Mouse (Mus musculus): Measurements from ENCODE around the gene 4930415O20Rik. TPM values are rescaled to one million over a fixed set of nuclear protein-coding genes. Genes with fewer than 3 reads are reported as not detected.

4930415O20Rik gene
- polyA plus RNA-seq (2014; fragmentation: Nextera tagmentation; extraction: Ambion mirVana), result 0.50 TPM in 1 of 2 replicates, not detected in the other

GRCm38 (mm10) chr15:98570873-98571538, at the start of gene 4930415O20Rik, which contains the start of gene Ccnt1:
4930415O20Rik (plus strand) TSS chr15:98571004.
Ccnt1 (minus strand) TSS chr15:98570923.
- Histone ChIP-seq H3K27ac (ENCODE audit: low read depth) (no peak within 1 kb of the TSS), H3K36me3 (ENCODE audit: insufficient read depth) (no peaks in the 10 kb centered on the region), H3K9me3 (ENCODE audit: low read depth, low read length) (no peaks in the 10 kb centered on the region), H3K4me2 (no peak within 1 kb of the TSS), H3K27me3 (ENCODE audit: insufficient read depth, low read length) (no peaks in the 10 kb centered on the region), H3K4me1 (ENCODE audit: insufficient read depth) (no peaks in the 10 kb centered on the region; the same call in 1 of the 2 replicates), H3K9ac (no peak within 1 kb of the TSS), H3K4me3 (ENCODE audit: low read depth, low read length) (no peak within 1 kb of the TSS)
- WGBS, result 75% methylated on average over 10 of the region's 10 CpGs
- no peak for TF ChIP-seq CTCF (IDR thresholded peaks at IDR 0.05; ENCODE audit: low read depth)
- no peak for DNase-seq
- ATAC-seq (ENCODE audit: insufficient read depth), result no peak

DNA sequence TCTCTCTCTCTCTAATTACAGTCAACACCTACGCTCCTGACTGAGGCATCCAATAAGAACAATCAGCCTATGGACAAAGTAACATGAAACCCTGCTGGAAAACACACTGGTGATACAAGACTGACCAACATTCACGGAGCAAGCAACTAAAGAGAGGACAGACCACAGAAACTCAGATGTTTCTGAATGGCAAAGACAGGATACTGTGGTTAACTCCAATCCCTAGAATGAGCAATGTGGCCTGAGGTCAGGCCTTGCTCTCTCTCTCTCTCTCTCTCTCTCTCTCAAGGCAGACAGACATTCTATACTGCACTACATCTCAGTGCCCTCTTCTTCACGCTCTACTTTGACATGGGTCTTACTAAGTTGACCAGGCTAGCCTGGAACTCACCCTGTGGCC, 49.6 kb upstream of the 4930415O20Rik start:
- TF ChIP-seq CTCF (IDR thresholded peaks at IDR 0.05; ENCODE audit: low read depth), result no peak
- no peak for ATAC-seq (ENCODE audit: insufficient read depth)
- no peak overlapping the region for H3K4me3 ChIP-seq (ENCODE audit: low read depth, low read length)
- no peak overlapping the region for H3K27ac ChIP-seq (ENCODE audit: low read depth)
- no peaks in the 10 kb centered on the region for H3K27me3 ChIP-seq (ENCODE audit: insufficient read depth, low read length)
- whole genome bisulfite sequencing, result 91% methylated on average over 3 of the region's 3 CpGs
- peaks cover 84% of the 10 kb centered on the region for H3K36me3 ChIP-seq (ENCODE audit: insufficient read depth)
- no peaks in the 10 kb centered on the region for H3K9me3 ChIP-seq (ENCODE audit: low read depth, low read length)
- no peaks in the 10 kb centered on the region for H3K4me1 ChIP-seq (ENCODE audit: insufficient read depth)
- no peak overlapping the region for H3K4me2 ChIP-seq
- no peak for DNase-seq
- H3K9ac ChIP-seq, result no peak overlapping the region

DNA sequence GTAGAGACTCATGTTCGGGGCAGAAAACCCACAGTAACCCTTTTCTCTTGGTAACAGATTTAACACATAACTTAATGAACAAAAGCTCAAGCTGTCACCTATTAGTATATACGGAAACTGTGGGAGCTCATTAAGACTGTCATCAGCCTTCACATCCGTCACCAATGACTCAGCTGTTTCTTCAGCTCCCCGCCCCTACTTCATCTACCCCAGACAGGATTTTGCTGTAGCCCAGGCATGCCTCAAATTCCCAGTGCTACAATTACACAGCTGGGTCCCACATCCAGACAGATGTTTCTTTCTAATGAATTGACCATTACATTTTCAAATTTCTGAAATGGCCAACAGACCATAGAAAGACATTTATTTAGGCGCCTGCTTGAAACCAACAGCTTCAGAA, 44.7 kb upstream of the 4930415O20Rik start:
- no peak for DNase-seq
- H3K36me3 ChIP-seq (ENCODE audit: insufficient read depth), result peaks cover 99% of the 10 kb centered on the region
- no peak overlapping the region for H3K4me3 ChIP-seq (ENCODE audit: low read depth, low read length)

DNA sequence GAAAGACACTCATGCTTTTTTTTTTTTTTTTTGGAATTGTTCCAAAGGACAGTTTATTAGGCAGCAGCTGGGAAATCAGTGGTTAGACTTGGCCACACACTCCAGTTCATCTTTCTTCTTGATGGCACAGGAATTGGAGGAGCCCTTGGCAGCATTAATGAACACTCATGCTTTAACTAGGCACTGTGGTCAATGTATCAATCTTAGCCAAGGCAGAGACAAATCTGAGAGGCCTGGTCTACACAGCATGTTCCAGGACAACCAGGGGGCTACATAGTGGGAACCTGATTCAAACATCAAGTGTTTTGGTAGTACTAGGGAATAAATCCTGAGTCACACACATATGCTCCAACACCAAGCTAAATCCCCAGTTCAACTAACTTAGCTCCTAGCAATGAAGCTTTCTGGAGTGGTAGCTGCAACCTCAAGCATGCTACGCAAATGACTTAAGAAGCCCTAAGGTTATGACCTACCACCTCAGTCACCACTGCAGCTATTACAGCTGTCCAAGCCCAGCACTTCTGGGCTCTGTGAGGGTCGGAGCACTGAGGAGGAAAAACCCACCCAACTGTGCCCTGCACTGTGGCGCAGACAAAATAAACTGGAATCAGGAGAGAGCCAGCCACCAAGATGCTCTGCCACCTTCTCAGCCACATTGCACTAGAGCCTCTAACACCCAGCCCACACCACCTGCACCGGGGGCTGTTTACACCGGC, 43.6 kb upstream of the 4930415O20Rik start:
- Histone ChIP-seq H3K27ac (ENCODE audit: low read depth) (no peak overlapping the region), H3K4me3 (ENCODE audit: low read depth, low read length) (no peak overlapping the region), H3K9ac (no peak overlapping the region), H3K9me3 (ENCODE audit: low read depth, low read length) (no peaks in the 10 kb centered on the region), H3K4me2 (no peak overlapping the region), H3K4me1 (ENCODE audit: insufficient read depth) (peaks cover 1% of the 10 kb centered on the region; the same call in 1 of the 2 replicates), H3K27me3 (ENCODE audit: insufficient read depth, low read length) (no peaks in the 10 kb centered on the region), H3K36me3 (ENCODE audit: insufficient read depth) (peaks cover 98% of the 10 kb centered on the region)
- no peak for TF ChIP-seq CTCF (IDR thresholded peaks at IDR 0.05; ENCODE audit: low read depth)
- ATAC-seq (ENCODE audit: insufficient read depth), result no peak
- WGBS, result 88% methylated on average over 5 of the region's 5 CpGs
- DNase-seq, result no peak

More for the DNA sequence above, 44.7 kb upstream of the 4930415O20Rik start:
- Histone ChIP-seq H3K4me2 (no peak overlapping the region), H3K27me3 (ENCODE audit: insufficient read depth, low read length) (no peaks in the 10 kb centered on the region), H3K4me1 (ENCODE audit: insufficient read depth) (no peaks in the 10 kb centered on the region), H3K9ac (no peak overlapping the region), H3K9me3 (ENCODE audit: low read depth, low read length) (no peaks in the 10 kb centered on the region), H3K27ac (ENCODE audit: low read depth) (no peak overlapping the region)
- ATAC-seq (ENCODE audit: insufficient read depth), result no peak
- TF ChIP-seq CTCF (IDR thresholded peaks at IDR 0.05; ENCODE audit: low read depth), result no peak
- 68% methylated on average over 5 of the region's 5 CpGs for WGBS

DNA sequence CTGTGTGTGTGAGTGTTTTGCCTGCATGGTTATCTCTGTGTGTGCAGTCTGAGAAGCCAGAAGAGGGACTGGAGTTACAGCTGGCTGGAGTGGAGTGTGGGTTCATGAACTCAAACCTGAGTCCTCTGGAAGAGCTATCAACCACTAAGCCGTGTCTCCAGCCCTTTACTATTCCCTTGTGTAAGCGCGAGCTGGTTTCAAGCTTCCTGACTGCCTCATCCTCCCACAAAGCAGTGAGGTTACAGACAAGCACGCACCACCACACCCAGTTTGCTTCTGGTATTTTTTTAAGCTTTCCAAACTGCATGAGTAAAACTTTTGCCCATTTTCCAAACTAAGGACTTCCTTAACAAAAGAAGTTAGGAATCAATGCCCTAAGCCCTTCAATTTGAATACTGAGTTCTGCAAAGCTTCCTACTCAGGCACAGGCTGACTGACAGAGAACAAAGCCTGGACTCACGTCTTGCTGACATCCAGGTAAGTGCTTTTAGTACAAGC, 42.7 kb upstream of the 4930415O20Rik start:
- H3K4me2 ChIP-seq, result no peak overlapping the region
- no peaks in the 10 kb centered on the region for H3K27me3 ChIP-seq (ENCODE audit: insufficient read depth, low read length)
- H3K4me1 ChIP-seq (ENCODE audit: insufficient read depth), result peaks cover 3% of the 10 kb centered on the region; the same call in 1 of the 2 replicates
- H3K9me3 ChIP-seq (ENCODE audit: low read depth, low read length), result no peaks in the 10 kb centered on the region
- DNase-seq (no peak), ATAC-seq (ENCODE audit: insufficient read depth) (no peak)
- no peak overlapping the region for H3K27ac ChIP-seq (ENCODE audit: low read depth)
- no peak overlapping the region for H3K4me3 ChIP-seq (ENCODE audit: low read depth, low read length)
- TF ChIP-seq CTCF (IDR thresholded peaks at IDR 0.05; ENCODE audit: low read depth), result no peak
- H3K36me3 ChIP-seq (ENCODE audit: insufficient read depth), result peaks cover 91% of the 10 kb centered on the region
- 90% methylated on average over 5 of the region's 5 CpGs for WGBS
- no peak overlapping the region for H3K9ac ChIP-seq

GRCm38 (mm10) chr15:98532281-98532680, 38.5 kb upstream of the 4930415O20Rik start:
- peak overlapping the region; percentile 87 for H3K9ac ChIP-seq
- peak overlapping the region; percentile 80 for H3K4me3 ChIP-seq (ENCODE audit: low read depth, low read length)
- no peak for TF ChIP-seq CTCF (IDR thresholded peaks at IDR 0.05; ENCODE audit: low read depth)
- H3K27me3 ChIP-seq (ENCODE audit: insufficient read depth, low read length), result no peaks in the 10 kb centered on the region
- no peak for ATAC-seq (ENCODE audit: insufficient read depth)
- peaks cover 50% of the 10 kb centered on the region for H3K36me3 ChIP-seq (ENCODE audit: insufficient read depth)
- 0 out of 2 replicates have a peak overlapping the region, but pooled peaks have one; percentile 2 for H3K27ac ChIP-seq (ENCODE audit: low read depth)
- DNase-seq, result peak; percentile 19
- H3K4me2 ChIP-seq, result peak overlapping the region; percentile 76
- peaks cover 3% of the 10 kb centered on the region; the same call in 1 of the 2 replicates for H3K4me1 ChIP-seq (ENCODE audit: insufficient read depth)
- no peaks in the 10 kb centered on the region for H3K9me3 ChIP-seq (ENCODE audit: low read depth, low read length)
- 19% methylated on average over 5 of the region's 5 CpGs for WGBS

DNA sequence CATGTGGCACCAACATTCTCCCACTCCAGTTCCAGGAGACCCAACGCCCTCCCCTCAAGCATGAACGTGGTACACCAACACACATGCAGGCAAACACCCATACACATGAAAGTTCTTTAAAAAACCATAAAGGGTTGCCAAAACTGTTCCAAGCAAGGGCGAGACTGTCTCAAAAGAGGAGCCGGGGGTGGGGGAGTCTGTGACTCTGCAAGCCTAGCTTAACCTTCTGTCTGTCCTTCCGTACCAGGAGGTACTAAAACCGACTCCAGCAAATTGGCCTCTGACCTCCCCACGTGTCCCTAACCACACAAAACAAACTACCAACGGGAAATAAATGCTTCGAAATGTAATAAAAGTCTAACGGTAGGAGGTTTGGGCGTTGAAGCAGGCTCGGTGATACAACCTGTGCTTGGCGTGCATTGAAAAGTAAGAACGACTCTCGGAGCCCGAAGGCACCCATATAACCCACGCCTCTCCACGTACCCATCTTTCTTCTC, 37.7 kb upstream of the 4930415O20Rik start:
- Histone ChIP-seq H3K9me3 (ENCODE audit: low read depth, low read length) (no peaks in the 10 kb centered on the region), H3K27me3 (ENCODE audit: insufficient read depth, low read length) (no peaks in the 10 kb centered on the region), H3K36me3 (ENCODE audit: insufficient read depth) (peaks cover 45% of the 10 kb centered on the region), H3K9ac (peak overlapping the region; percentile 87), H3K27ac (ENCODE audit: low read depth) (peak overlapping the region; percentile 98; the same call in 1 of the 2 replicates), H3K4me2 (peak overlapping the region; percentile 76), H3K4me3 (ENCODE audit: low read depth, low read length) (peak overlapping the region; percentile 80), H3K4me1 (ENCODE audit: insufficient read depth) (peaks cover 3% of the 10 kb centered on the region; the same call in 1 of the 2 replicates)
- DNase-seq, result peak; percentile 38
- no peak for TF ChIP-seq CTCF (IDR thresholded peaks at IDR 0.05; ENCODE audit: low read depth)
- ATAC-seq (ENCODE audit: insufficient read depth), result no peak
- WGBS, result under 1% methylated on average over 18 of the region's 18 CpGs
